Mouse (Mus musculus): ENCODE measurements around the gene Ddx39b. TPM values are rescaled to one million over a fixed set of nuclear protein-coding genes. Genes with fewer than 3 reads are reported as not detected.

Gene Ddx39b
- polyA plus RNA-seq (2015; fragmentation: Nextera tagmentation; extraction: Ambion mirVana), result 325 and 376 TPM in 2 replicates

- Histone ChIP-seq H3K9me3 (ENCODE audit: control insufficient read depth, low read length) (no peaks in the 10 kb centered on the region), H3K9ac (ENCODE audit: low read depth, low read length) (peak within 1 kb of the TSS; percentile 99), H3K36me3 (ENCODE audit: control insufficient read depth, insufficient read depth, low read length) (peaks cover 26% of the 10 kb centered on the region), H3K27ac (ENCODE audit: low read length) (peak within 1 kb of the TSS; percentile 99), H3K4me3 (ENCODE audit: low read length) (peak within 1 kb of the TSS; percentile 83), H3K27me3 (replicated peaks; ENCODE audit: control insufficient read depth, insufficient read depth, low read length) (no peaks in the 10 kb centered on the region), H3K4me1 (ENCODE audit: control insufficient read depth, insufficient read depth, low read length) (peaks cover 40% of the 10 kb centered on the region), H3K4me2 (ENCODE audit: low read depth, low read length) (peak within 1 kb of the TSS; percentile 93)
- WGBS, result under 1% methylated on average over 65 of the region's 69 CpGs
- peak; percentile 90 for ATAC-seq
Measured at GRCm38 (mm10) chr17:35241305-35242014, at the start of gene Ddx39b. Gene Ddx39b, plus strand, starts transcription at chr17:35241746.

GRCm38 (mm10) chr17:35192924-35193323 is 48.6 kb upstream of the Ddx39b start:
- no peak overlapping the region for H3K27ac ChIP-seq (ENCODE audit: low read length)
- no peak for ATAC-seq
- H3K4me1 ChIP-seq (ENCODE audit: control insufficient read depth, insufficient read depth, low read length), result peaks cover 13% of the 10 kb centered on the region
- no peak overlapping the region for H3K4me3 ChIP-seq (ENCODE audit: low read length)
- H3K27me3 ChIP-seq (replicated peaks; ENCODE audit: control insufficient read depth, insufficient read depth, low read length), result peaks cover 5% of the 10 kb centered on the region
- WGBS, result 82% methylated on average over 5 of the region's 5 CpGs
- no peaks in the 10 kb centered on the region for H3K9me3 ChIP-seq (ENCODE audit: control insufficient read depth, low read length)
- no peak overlapping the region for H3K4me2 ChIP-seq (ENCODE audit: low read depth, low read length)
- H3K36me3 ChIP-seq (ENCODE audit: control insufficient read depth, insufficient read depth, low read length), result no peaks in the 10 kb centered on the region
- no peak overlapping the region for H3K9ac ChIP-seq (ENCODE audit: low read depth, low read length)

- peaks cover 13% of the 10 kb centered on the region for H3K4me1 ChIP-seq (ENCODE audit: control insufficient read depth, insufficient read depth, low read length)
- H3K9ac ChIP-seq (ENCODE audit: low read depth, low read length), result 0 out of 2 replicates have a peak within 1 kb of the TSS, but pooled peaks have one; percentile 67
- ATAC-seq, result peak; percentile 16; the same call in 1 of the 2 replicates
- peak within 1 kb of the TSS; percentile 95; the same call in 1 of the 2 replicates for H3K4me2 ChIP-seq (ENCODE audit: low read depth, low read length)
- H3K36me3 ChIP-seq (ENCODE audit: control insufficient read depth, insufficient read depth, low read length), result no peaks in the 10 kb centered on the region
- no peaks in the 10 kb centered on the region for H3K9me3 ChIP-seq (ENCODE audit: control insufficient read depth, low read length)
- peaks cover 9% of the 10 kb centered on the region for H3K27me3 ChIP-seq (replicated peaks; ENCODE audit: control insufficient read depth, insufficient read depth, low read length)
- H3K4me3 ChIP-seq (ENCODE audit: low read length), result peak within 1 kb of the TSS; percentile 52
- WGBS, result 43% methylated on average over 28 of the region's 28 CpGs
- H3K27ac ChIP-seq (ENCODE audit: low read length), result peak within 1 kb of the TSS; percentile 16; the same call in 1 of the 2 replicates
Measured at GRCm38 (mm10) chr17:35193881-35194843, 47.4 kb upstream of the Ddx39b start, which contains the start of gene Ltb. Gene Ltb, plus strand, starts transcription at chr17:35194439.

- ATAC-seq, result 0 out of 2 replicates have a peak, but pooled peaks have one; percentile 24
- Histone ChIP-seq H3K36me3 (ENCODE audit: control insufficient read depth, insufficient read depth, low read length) (no peaks in the 10 kb centered on the region), H3K27ac (ENCODE audit: low read length) (peak overlapping the region; percentile 16; the same call in 1 of the 2 replicates), H3K27me3 (replicated peaks; ENCODE audit: control insufficient read depth, insufficient read depth, low read length) (peaks cover 9% of the 10 kb centered on the region), H3K9me3 (ENCODE audit: control insufficient read depth, low read length) (no peaks in the 10 kb centered on the region), H3K9ac (ENCODE audit: low read depth, low read length) (peak overlapping the region; percentile 67), H3K4me3 (ENCODE audit: low read length) (peak overlapping the region; percentile 52), H3K4me2 (ENCODE audit: low read depth, low read length) (peak overlapping the region; percentile 95), H3K4me1 (ENCODE audit: control insufficient read depth, insufficient read depth, low read length) (peaks cover 13% of the 10 kb centered on the region)
- WGBS, result 34% methylated on average over 19 of the region's 19 CpGs
Measured at GRCm38 (mm10) chr17:35194844-35195630, 46.5 kb upstream of the Ddx39b start.

GRCm38 (mm10) chr17:35195631-35196320 is 45.8 kb upstream of the Ddx39b start:
- peak overlapping the region; percentile 67 for H3K9ac ChIP-seq (ENCODE audit: low read depth, low read length)
- no peaks in the 10 kb centered on the region for H3K9me3 ChIP-seq (ENCODE audit: control insufficient read depth, low read length)
- H3K36me3 ChIP-seq (ENCODE audit: control insufficient read depth, insufficient read depth, low read length), result no peaks in the 10 kb centered on the region
- WGBS, result 2% methylated on average over 66 of the region's 66 CpGs
- peak overlapping the region; percentile 95 for H3K4me2 ChIP-seq (ENCODE audit: low read depth, low read length)
- no peak overlapping the region for H3K27ac ChIP-seq (ENCODE audit: low read length)
- peak; percentile 84 for ATAC-seq
- peaks cover 14% of the 10 kb centered on the region for H3K27me3 ChIP-seq (replicated peaks; ENCODE audit: control insufficient read depth, insufficient read depth, low read length)
- peak overlapping the region; percentile 52 for H3K4me3 ChIP-seq (ENCODE audit: low read length)
- peaks cover 13% of the 10 kb centered on the region for H3K4me1 ChIP-seq (ENCODE audit: control insufficient read depth, insufficient read depth, low read length)

- peak overlapping the region; percentile 67 for H3K9ac ChIP-seq (ENCODE audit: low read depth, low read length)
- H3K27me3 ChIP-seq (replicated peaks; ENCODE audit: control insufficient read depth, insufficient read depth, low read length), result peaks cover 16% of the 10 kb centered on the region
- H3K4me1 ChIP-seq (ENCODE audit: control insufficient read depth, insufficient read depth, low read length), result peaks cover 13% of the 10 kb centered on the region
- peak overlapping the region; percentile 52 for H3K4me3 ChIP-seq (ENCODE audit: low read length)
- H3K27ac ChIP-seq (ENCODE audit: low read length), result no peak overlapping the region
- ATAC-seq, result 0 out of 2 replicates have a peak, but pooled peaks have one; percentile 26
- peak overlapping the region; percentile 95 for H3K4me2 ChIP-seq (ENCODE audit: low read depth, low read length)
- H3K9me3 ChIP-seq (ENCODE audit: control insufficient read depth, low read length), result no peaks in the 10 kb centered on the region
- WGBS, result 33% methylated on average over 9 of the region's 9 CpGs
- H3K36me3 ChIP-seq (ENCODE audit: control insufficient read depth, insufficient read depth, low read length), result no peaks in the 10 kb centered on the region
Measured at GRCm38 (mm10) chr17:35196321-35196641, 45.3 kb upstream of the Ddx39b start.

GRCm38 (mm10) chr17:35197126-35197525 is 44.4 kb upstream of the Ddx39b start:
- Histone ChIP-seq H3K36me3 (ENCODE audit: control insufficient read depth, insufficient read depth, low read length) (no peaks in the 10 kb centered on the region), H3K27ac (ENCODE audit: low read length) (no peak overlapping the region), H3K9me3 (ENCODE audit: control insufficient read depth, low read length) (no peaks in the 10 kb centered on the region), H3K9ac (ENCODE audit: low read depth, low read length) (no peak overlapping the region), H3K4me1 (ENCODE audit: control insufficient read depth, insufficient read depth, low read length) (peaks cover 13% of the 10 kb centered on the region), H3K27me3 (replicated peaks; ENCODE audit: control insufficient read depth, insufficient read depth, low read length) (peaks cover 20% of the 10 kb centered on the region), H3K4me3 (ENCODE audit: low read length) (no peak overlapping the region), H3K4me2 (ENCODE audit: low read depth, low read length) (no peak overlapping the region)
- WGBS, result 58% methylated on average over 6 of the region's 6 CpGs
- ATAC-seq, result no peak

GRCm38 (mm10) chr17:35198029-35198428 is 43.5 kb upstream of the Ddx39b start:
- Histone ChIP-seq H3K36me3 (ENCODE audit: control insufficient read depth, insufficient read depth, low read length) (no peaks in the 10 kb centered on the region), H3K9me3 (ENCODE audit: control insufficient read depth, low read length) (no peaks in the 10 kb centered on the region), H3K27me3 (replicated peaks; ENCODE audit: control insufficient read depth, insufficient read depth, low read length) (peaks cover 26% of the 10 kb centered on the region), H3K4me1 (ENCODE audit: control insufficient read depth, insufficient read depth, low read length) (peaks cover 13% of the 10 kb centered on the region), H3K4me3 (ENCODE audit: low read length) (no peak overlapping the region), H3K9ac (ENCODE audit: low read depth, low read length) (no peak overlapping the region), H3K27ac (ENCODE audit: low read length) (no peak overlapping the region), H3K4me2 (ENCODE audit: low read depth, low read length) (no peak overlapping the region)
- no peak for ATAC-seq
- 61% methylated on average over 7 of the region's 7 CpGs for WGBS

Data from intestine, embryonic 16.5 days (tissue).